Mouse (Mus musculus) retina, adult 2 months (tissue): ENCODE results near the gene Brca1.
"Not testable (repeated sequence)": the region's sequence is repeated elsewhere in the genome, so short reads cannot be mapped to it uniquely, and the experiment has no call there.

Experiments used
- DNase-seq: peaks from one replicate; pipeline ENCODE4 v3.0.0-alpha.2; 2012; ENCODE audit warnings: low read depth, low spot score

The Brca1 gene

GRCm38 (mm10) chr11:101551751-101552475, at the start of gene Brca1, which contains the start of gene Nbr1:
Gene Brca1 (minus strand): TSS chr11:101551955.
Gene Nbr1 (plus strand): TSS chr11:101552149.
- DNase-seq, result peak; percentile 98

- no peak for DNase-seq
Measured at GRCm38 (mm10) chr11:101599156-101599555, 47.4 kb upstream of the Brca1 start, which contains the start of gene Gm11634. Gene Gm11634 (minus strand): TSS chr11:101599256.

GRCm38 (mm10) chr11:101589989-101590624, 38.4 kb upstream of the Brca1 start:
- DNase-seq, result no peak

GRCm38 (mm10) chr11:101589444-101589843, 37.7 kb upstream of the Brca1 start:
- peak; percentile 33 for DNase-seq

- no peak for DNase-seq
Measured at GRCm38 (mm10) chr11:101588868-101589267, 37.1 kb upstream of the Brca1 start.

GRCm38 (mm10) chr11:101587676-101588075, 35.9 kb upstream of the Brca1 start:
- DNase-seq, result no peak

GRCm38 (mm10) chr11:101585805-101586204, 34.0 kb upstream of the Brca1 start:
- no peak for DNase-seq

GRCm38 (mm10) chr11:101585031-101585430, 33.3 kb upstream of the Brca1 start:
- DNase-seq, result not testable (repeated sequence)

GRCm38 (mm10) chr11:101583205-101583604, 31.4 kb upstream of the Brca1 start:
- DNase-seq, result no peak

- DNase-seq, result no peak
Measured at GRCm38 (mm10) chr11:101582054-101583035, 30.6 kb upstream of the Brca1 start, which contains the start of gene Tmem106a. Gene Tmem106a (plus strand): TSS chr11:101582242.

GRCm38 (mm10) chr11:101581081-101581764, 29.5 kb upstream of the Brca1 start:
- DNase-seq, result no peak

GRCm38 (mm10) chr11:101576116-101576515, 24.4 kb upstream of the Brca1 start:
- no peak for DNase-seq

- no peak for DNase-seq
Measured at GRCm38 (mm10) chr11:101568421-101568820, 16.7 kb upstream of the Brca1 start.

- no peak for DNase-seq
Measured at GRCm38 (mm10) chr11:101562391-101562790, 10.6 kb upstream of the Brca1 start.

GRCm38 (mm10) chr11:101556954-101557353, 5.2 kb upstream of the Brca1 start:
- no peak for DNase-seq

- DNase-seq, result no peak
Measured at GRCm38 (mm10) chr11:101556541-101556940, 4.8 kb upstream of the Brca1 start.

GRCm38 (mm10) chr11:101553354-101553930, 1.7 kb upstream of the Brca1 start:
- DNase-seq, result no peak

- DNase-seq, result peak; percentile 98
Measured at GRCm38 (mm10) chr11:101552476-101553300, 933 bp upstream of the Brca1 start.

GRCm38 (mm10) chr11:101548526-101548925, 3.2 kb downstream of the Brca1 start:
- no peak for DNase-seq

- no peak for DNase-seq
Measured at GRCm38 (mm10) chr11:101544132-101544531, 7.6 kb downstream of the Brca1 start.
